Mouse (Mus musculus): Measurements from ENCODE around the gene Swsap1. TPM values are rescaled to one million over a fixed set of nuclear protein-coding genes. Genes with fewer than 3 reads are reported as not detected.

The Swsap1 gene
- polyA plus RNA-seq, 2 experiments = 7.0 to 12.8 TPM

DNA sequence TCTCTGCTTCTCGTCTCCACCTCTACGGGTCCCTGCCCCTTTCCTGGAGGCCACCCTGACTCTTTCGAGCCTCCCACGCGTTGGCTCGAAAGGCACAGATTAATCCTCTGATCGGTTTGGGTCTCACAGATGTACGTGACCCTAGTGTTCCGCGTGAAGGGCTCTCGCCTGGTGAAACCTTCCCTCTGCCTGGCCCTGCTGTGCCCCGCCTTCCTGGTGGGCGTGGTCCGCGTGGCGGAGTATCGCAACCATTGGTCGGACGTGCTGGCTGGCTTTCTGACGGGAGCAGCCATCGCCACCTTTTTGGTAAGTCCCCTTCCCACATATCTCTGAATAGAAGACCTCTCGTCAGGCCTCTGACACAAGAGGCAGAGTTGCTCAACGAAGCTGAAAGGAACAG lies 11.3 kb upstream of the Swsap1 start:
- H3K27me3 ChIP-seq (ENCODE audit: control insufficient read depth, insufficient read depth, low read length) = no peaks in the 10 kb centered on the region
- no peak for ATAC-seq (ENCODE audit: low FRiP score, low read depth)
- TF ChIP-seq POLR2A (IDR thresholded peaks at IDR 0.05; ENCODE audit: borderline replicate concordance, extremely low read depth, insufficient read depth, insufficient read length) = no peak

DNA sequence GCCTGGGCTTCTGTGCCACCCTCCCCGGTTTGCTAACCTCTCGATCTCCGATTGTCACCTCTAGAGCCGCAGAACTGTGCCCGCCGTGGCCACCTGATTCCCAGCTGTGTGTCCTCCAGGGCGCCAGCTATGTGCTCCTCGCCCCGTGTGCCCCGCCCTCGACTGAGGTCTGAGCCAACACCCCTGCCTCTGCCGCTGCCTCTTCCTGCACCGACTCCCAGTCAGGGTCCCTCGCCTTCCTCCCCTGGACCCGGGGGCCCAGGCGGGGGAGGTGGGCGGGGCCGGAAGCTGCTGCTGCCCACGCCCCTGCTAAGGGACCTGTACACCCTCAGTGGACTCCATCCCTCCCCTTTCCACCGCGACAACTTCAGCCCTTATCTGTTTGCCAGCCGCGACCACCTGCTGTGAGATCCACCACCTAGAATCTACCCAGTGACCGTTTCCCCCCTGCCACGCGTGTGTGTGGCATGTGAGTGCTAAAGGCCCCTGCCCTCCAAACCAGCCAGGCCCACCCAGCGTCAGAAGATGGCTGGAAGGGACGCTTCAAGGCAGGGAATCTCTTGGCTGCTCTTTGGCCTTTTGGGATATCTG lies 7.9 kb upstream of the Swsap1 start:
- 7% methylated on average over 22 of the region's 28 CpGs for WGBS
- ATAC-seq (ENCODE audit: low FRiP score, low read depth) (no peak), DNase-seq (ENCODE audit: low spot score) (no peak)
- no peak for TF ChIP-seq POLR2A (IDR thresholded peaks at IDR 0.05; ENCODE audit: borderline replicate concordance, extremely low read depth, insufficient read depth, insufficient read length)
- H3K27ac ChIP-seq (replicated peaks; ENCODE audit: low read depth, low read length) = no peak overlapping the region
- no peak overlapping the region for H3K4me2 ChIP-seq (replicated peaks; ENCODE audit: low read depth, low read length, severe bottlenecking)
- H3K9ac ChIP-seq (ENCODE audit: low read depth, low read length, severe bottlenecking) = no peak overlapping the region
- no peaks in the 10 kb centered on the region for H3K4me1 ChIP-seq (ENCODE audit: control insufficient read depth, insufficient read depth, low read length)
- H3K4me3 ChIP-seq (replicated peaks; ENCODE audit: low read length) = no peak overlapping the region
- H3K36me3 ChIP-seq (ENCODE audit: control insufficient read depth, insufficient read depth, low read length) = no peaks in the 10 kb centered on the region
- H3K9me3 ChIP-seq (ENCODE audit: control insufficient read depth, low read length) = no peaks in the 10 kb centered on the region
- no peaks in the 10 kb centered on the region for H3K27me3 ChIP-seq (ENCODE audit: control insufficient read depth, insufficient read depth, low read length)

More for the DNA sequence above, 11.3 kb upstream of the Swsap1 start:
- whole genome bisulfite sequencing = 23% methylated on average over 23 of the region's 23 CpGs
- no peak for DNase-seq (ENCODE audit: low spot score)
- Histone ChIP-seq H3K4me2 (replicated peaks; ENCODE audit: low read depth, low read length, severe bottlenecking) (no peak overlapping the region), H3K9me3 (ENCODE audit: control insufficient read depth, low read length) (no peaks in the 10 kb centered on the region), H3K9ac (ENCODE audit: low read depth, low read length, severe bottlenecking) (no peak overlapping the region), H3K4me1 (ENCODE audit: control insufficient read depth, insufficient read depth, low read length) (no peaks in the 10 kb centered on the region), H3K36me3 (ENCODE audit: control insufficient read depth, insufficient read depth, low read length) (peaks cover 8% of the 10 kb centered on the region; the same call in 1 of the 2 replicates), H3K27ac (replicated peaks; ENCODE audit: low read depth, low read length) (no peak overlapping the region), H3K4me3 (replicated peaks; ENCODE audit: low read length) (no peak overlapping the region)

DNA sequence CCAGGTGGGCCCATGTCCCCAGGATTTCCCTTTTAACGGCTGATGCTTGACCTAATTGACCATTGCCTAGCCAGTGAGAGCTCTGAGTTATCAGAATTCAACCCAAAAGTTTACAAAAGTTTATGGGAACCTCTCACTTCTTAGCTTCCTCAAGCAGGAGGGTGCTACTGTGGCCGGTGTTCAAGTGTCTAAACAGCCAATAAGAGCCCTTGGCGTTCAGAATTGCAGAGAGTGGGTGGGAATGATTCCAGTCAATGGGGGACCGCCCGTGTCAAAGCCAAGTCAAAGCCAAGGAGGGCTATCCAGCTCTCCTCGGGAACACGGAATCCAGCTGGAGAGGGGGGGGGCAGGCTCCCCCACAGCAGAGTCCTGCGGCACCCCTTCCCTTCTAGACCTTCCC lies 7.4 kb upstream of the Swsap1 start:
- no peaks in the 10 kb centered on the region for H3K9me3 ChIP-seq (ENCODE audit: control insufficient read depth, low read length)
- no peak for ATAC-seq (ENCODE audit: low FRiP score, low read depth)

DNA sequence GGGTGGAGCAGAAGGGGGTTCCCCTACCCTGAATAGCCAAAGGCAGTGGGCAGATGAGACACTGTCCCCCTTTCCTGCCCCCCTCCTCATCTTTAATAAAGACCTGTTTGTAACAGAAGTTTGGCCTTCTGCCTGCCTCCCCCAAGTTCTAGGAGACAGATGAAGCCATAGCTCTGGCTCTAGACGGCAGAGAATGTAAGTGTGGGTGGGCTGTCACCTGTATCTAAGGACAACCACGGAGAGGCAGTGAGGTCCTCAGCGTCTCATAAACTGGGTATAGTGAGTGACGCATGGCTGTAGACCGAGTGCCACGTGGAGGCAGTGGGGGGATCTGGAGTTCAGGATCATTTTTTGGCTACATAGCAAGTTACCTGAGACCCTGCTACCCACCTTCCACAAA lies 6.8 kb upstream of the Swsap1 start:
- Histone ChIP-seq H3K27me3 (ENCODE audit: control insufficient read depth, insufficient read depth, low read length) (no peaks in the 10 kb centered on the region), H3K4me2 (replicated peaks; ENCODE audit: low read depth, low read length, severe bottlenecking) (no peak overlapping the region), H3K4me3 (replicated peaks; ENCODE audit: low read length) (no peak overlapping the region), H3K4me1 (ENCODE audit: control insufficient read depth, insufficient read depth, low read length) (no peaks in the 10 kb centered on the region), H3K9ac (ENCODE audit: low read depth, low read length, severe bottlenecking) (no peak overlapping the region), H3K27ac (replicated peaks; ENCODE audit: low read depth, low read length) (no peak overlapping the region), H3K36me3 (ENCODE audit: control insufficient read depth, insufficient read depth, low read length) (no peaks in the 10 kb centered on the region), H3K9me3 (ENCODE audit: control insufficient read depth, low read length) (no peaks in the 10 kb centered on the region)
- 70% methylated on average over 6 of the region's 6 CpGs for WGBS
- TF ChIP-seq POLR2A (IDR thresholded peaks at IDR 0.05; ENCODE audit: borderline replicate concordance, extremely low read depth, insufficient read depth, insufficient read length) = no peak
- DNase-seq (ENCODE audit: low spot score) (no peak), ATAC-seq (ENCODE audit: low FRiP score, low read depth) (no peak)

More for the DNA sequence above, 7.4 kb upstream of the Swsap1 start:
- Histone ChIP-seq H3K27me3 (ENCODE audit: control insufficient read depth, insufficient read depth, low read length) (no peaks in the 10 kb centered on the region), H3K27ac (replicated peaks; ENCODE audit: low read depth, low read length) (no peak overlapping the region), H3K4me2 (replicated peaks; ENCODE audit: low read depth, low read length, severe bottlenecking) (no peak overlapping the region), H3K36me3 (ENCODE audit: control insufficient read depth, insufficient read depth, low read length) (no peaks in the 10 kb centered on the region), H3K4me3 (replicated peaks; ENCODE audit: low read length) (no peak overlapping the region), H3K4me1 (ENCODE audit: control insufficient read depth, insufficient read depth, low read length) (no peaks in the 10 kb centered on the region), H3K9ac (ENCODE audit: low read depth, low read length, severe bottlenecking) (no peak overlapping the region)
- WGBS = 59% methylated on average over 7 of the region's 8 CpGs
- TF ChIP-seq POLR2A (IDR thresholded peaks at IDR 0.05; ENCODE audit: borderline replicate concordance, extremely low read depth, insufficient read depth, insufficient read length) = no peak
- no peak for DNase-seq (ENCODE audit: low spot score)

DNA sequence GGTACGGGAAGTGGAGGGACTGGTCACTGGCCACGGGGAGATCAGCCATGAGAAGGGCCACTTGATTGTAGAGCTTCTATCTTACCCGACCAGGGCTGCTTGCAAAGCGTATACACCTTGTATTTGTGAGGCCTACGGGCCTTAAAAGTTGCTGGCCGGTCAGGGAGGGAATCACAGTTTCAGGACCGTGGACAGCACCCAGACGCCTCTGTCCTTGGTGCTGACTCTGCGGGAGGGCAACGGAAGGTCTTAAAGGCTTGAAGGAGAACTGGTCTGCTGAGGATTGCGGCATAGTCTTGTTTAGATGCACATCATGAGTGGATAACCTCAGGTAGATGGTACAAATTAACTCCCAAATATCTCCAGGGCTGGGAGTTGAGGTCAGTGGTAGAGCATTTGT lies 5.2 kb upstream of the Swsap1 start:
- H3K9ac ChIP-seq (ENCODE audit: low read depth, low read length, severe bottlenecking) = no peak overlapping the region
- H3K27me3 ChIP-seq (ENCODE audit: control insufficient read depth, insufficient read depth, low read length) = no peaks in the 10 kb centered on the region
- no peak overlapping the region for H3K4me3 ChIP-seq (replicated peaks; ENCODE audit: low read length)
- no peak for TF ChIP-seq POLR2A (IDR thresholded peaks at IDR 0.05; ENCODE audit: borderline replicate concordance, extremely low read depth, insufficient read depth, insufficient read length)
- peak; percentile 27 for DNase-seq (ENCODE audit: low spot score)
- H3K4me2 ChIP-seq (replicated peaks; ENCODE audit: low read depth, low read length, severe bottlenecking) = no peak overlapping the region
- no peaks in the 10 kb centered on the region for H3K36me3 ChIP-seq (ENCODE audit: control insufficient read depth, insufficient read depth, low read length)
- 15% methylated on average over 11 of the region's 11 CpGs for WGBS
- ATAC-seq (ENCODE audit: low FRiP score, low read depth) = no peak
- no peaks in the 10 kb centered on the region for H3K4me1 ChIP-seq (ENCODE audit: control insufficient read depth, insufficient read depth, low read length)
- H3K9me3 ChIP-seq (ENCODE audit: control insufficient read depth, low read length) = no peaks in the 10 kb centered on the region
- H3K27ac ChIP-seq (replicated peaks; ENCODE audit: low read depth, low read length) = no peak overlapping the region
